Mouse (Mus musculus) limb, embryonic 11.5 days (tissue): ENCODE results near the gene Hnrnph1. TPM values are rescaled to one million over a fixed set of nuclear protein-coding genes. Genes with fewer than 3 reads are reported as not detected.

Experiments used
- ATAC-seq: fragments of 200-750 bp; cut with Nextera tagmentation; 2 replicates; pipeline ENCODE4 v1.8.0; 2017; ENCODE audit warnings: low read depth; ENCODE audit not compliant: insufficient number of reproducible peaks, low FRiP score, low TSS enrichment
- DNase-seq: peaks from one replicate; pipeline ENCODE4 v3.0.0-alpha.2; 2015; ENCODE audit warnings: low spot score
- H3K27ac ChIP-seq: fragments of 300-500 bp; sonication (generic); replicated peaks from 2 replicates; pipeline ENCODE4 v1.5.1; 2014; ENCODE audit warnings: low read depth, mild to moderate bottlenecking, low read length
- H3K27me3 ChIP-seq: fragments of 300-500 bp; sonication (generic); 2 replicates; pipeline ENCODE4 v1.6.1; 2014; ENCODE audit warnings: mild to moderate bottlenecking, low read length, mixed read lengths; ENCODE audit not compliant: control insufficient read depth, insufficient read depth
- H3K36me3 ChIP-seq: fragments of 300-500 bp; sonication (generic); 2 replicates; pipeline ENCODE4 v1.6.1; 2014; ENCODE audit warnings: mild to moderate bottlenecking, low read length, moderate library complexity, mixed read lengths; ENCODE audit not compliant: control insufficient read depth, insufficient read depth
- H3K4me1 ChIP-seq: fragments of 300-500 bp; sonication (generic); 2 replicates; pipeline ENCODE4 v1.6.1; 2014; ENCODE audit warnings: low read length, mixed read lengths; ENCODE audit not compliant: control insufficient read depth, insufficient read depth
- H3K4me2 ChIP-seq: fragments of 300-500 bp; sonication (generic); 2 replicates; pipeline ENCODE4 v1.6.1; 2014; ENCODE audit warnings: low read depth, mild to moderate bottlenecking, moderate library complexity; ENCODE audit not compliant: severe bottlenecking
- H3K4me3 ChIP-seq: fragments of 300-500 bp; sonication (generic); 2 replicates; pipeline ENCODE4 v1.5.1; 2014; ENCODE audit warnings: low read depth, low read length
- H3K9ac ChIP-seq: fragments of 300-500 bp; sonication (generic); 2 replicates; pipeline ENCODE4 v1.6.1; 2014; ENCODE audit warnings: mild to moderate bottlenecking, low read length
- H3K9me3 ChIP-seq: fragments of 300-500 bp; sonication (generic); 2 replicates; pipeline ENCODE4 v1.6.1; 2016; ENCODE audit warnings: low read length; ENCODE audit not compliant: control insufficient read depth
- WGBS: fragments of 180-500 bp; shearing (Covaris S2); extraction: QIAGEN DNeasy Blood & Tissue Kit; methylation state at CpG from one replicate; pipeline ENCODE4 v1.1.7; 2014; 5-methylcytosine and 5-hydroxymethylcytosine counted together
- polyA plus RNA-seq: library from polyadenylated mRNA; unstranded; fragments of >200 nt; fragmentation: Nextera tagmentation; extraction: Ambion mirVana; gene quantifications from 2 replicates; pipeline ENCODE4 v1.2.1, GENCODE M21; 2014

Gene Hnrnph1
- polyA plus RNA-seq, 1 experiment from 2014 or later, result 809 TPM

DNA sequence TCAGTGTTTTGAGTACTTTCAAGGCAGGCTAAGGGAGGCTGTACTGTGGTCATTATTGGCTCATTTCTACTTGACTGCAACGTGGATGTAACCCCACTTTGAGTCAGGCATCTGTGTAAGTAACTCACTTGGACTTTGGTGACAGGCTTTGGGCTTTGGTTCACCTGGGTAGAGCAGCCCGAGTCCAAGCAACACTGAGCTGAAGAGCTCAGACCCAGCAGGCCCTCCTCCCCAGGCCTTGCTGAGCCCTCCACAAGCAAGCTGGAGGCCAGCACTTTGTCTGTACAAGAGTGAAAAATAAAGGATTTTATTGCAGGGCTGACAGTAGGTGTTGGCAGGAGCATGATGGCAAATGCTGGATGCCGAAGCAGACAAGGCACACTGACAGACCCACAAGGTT is 12.2 kb downstream of the Hnrnph1 start:
- Histone ChIP-seq H3K27me3 (no peaks in the 10 kb centered on the region), H3K9me3 (no peaks in the 10 kb centered on the region), H3K27ac (no peak overlapping the region), H3K4me3 (no peak overlapping the region), H3K9ac (no peak overlapping the region), H3K4me1 (no peaks in the 10 kb centered on the region), H3K36me3 (peaks cover 13% of the 10 kb centered on the region), H3K4me2 (no peak overlapping the region)
- no peak for DNase-seq
- ATAC-seq, result no peak
- 82% methylated on average over 3 of the region's 3 CpGs for WGBS

GRCm38 (mm10) chr11:50389616-50390015 is 12.8 kb downstream of the Hnrnph1 start:
- no peak overlapping the region for H3K4me3 ChIP-seq
- H3K9me3 ChIP-seq, result no peaks in the 10 kb centered on the region
- 71% methylated on average over 5 of the region's 5 CpGs for WGBS
- H3K9ac ChIP-seq, result no peak overlapping the region
- H3K36me3 ChIP-seq, result peaks cover 10% of the 10 kb centered on the region
- H3K27me3 ChIP-seq, result no peaks in the 10 kb centered on the region
- no peaks in the 10 kb centered on the region for H3K4me1 ChIP-seq
- DNase-seq, result no peak
- H3K4me2 ChIP-seq, result no peak overlapping the region
- ATAC-seq, result no peak
- no peak overlapping the region for H3K27ac ChIP-seq

- no peak overlapping the region for H3K9ac ChIP-seq
- H3K27me3 ChIP-seq, result no peaks in the 10 kb centered on the region
- no peak overlapping the region for H3K4me2 ChIP-seq
- H3K4me1 ChIP-seq, result no peaks in the 10 kb centered on the region
- H3K27ac ChIP-seq, result no peak overlapping the region
- peaks cover 10% of the 10 kb centered on the region for H3K36me3 ChIP-seq
- DNase-seq (no peak), ATAC-seq (no peak)
- WGBS, result 89% methylated on average over 4 of the region's 4 CpGs
- no peaks in the 10 kb centered on the region for H3K9me3 ChIP-seq
- no peak overlapping the region for H3K4me3 ChIP-seq
Observed at GRCm38 (mm10) chr11:50391272-50391960, 14.6 kb downstream of the Hnrnph1 start.

- no peak for DNase-seq
- no peak overlapping the region for H3K27ac ChIP-seq
- no peaks in the 10 kb centered on the region for H3K27me3 ChIP-seq
- H3K4me3 ChIP-seq, result no peak overlapping the region
- H3K36me3 ChIP-seq, result peaks cover 5% of the 10 kb centered on the region
- WGBS, result 87% methylated on average over 6 of the region's 6 CpGs
- H3K9me3 ChIP-seq, result no peaks in the 10 kb centered on the region
- ATAC-seq, result no peak
- no peaks in the 10 kb centered on the region for H3K4me1 ChIP-seq
- H3K9ac ChIP-seq, result no peak overlapping the region
- no peak overlapping the region for H3K4me2 ChIP-seq
Observed at GRCm38 (mm10) chr11:50393306-50393705, 16.5 kb downstream of the Hnrnph1 start.

GRCm38 (mm10) chr11:50394731-50395130 is 17.9 kb downstream of the Hnrnph1 start:
- Histone ChIP-seq H3K9me3 (no peaks in the 10 kb centered on the region), H3K36me3 (peaks cover 3% of the 10 kb centered on the region; the same call in 1 of the 2 replicates), H3K4me3 (no peak overlapping the region), H3K9ac (no peak overlapping the region), H3K4me2 (no peak overlapping the region), H3K27ac (no peak overlapping the region), H3K27me3 (no peaks in the 10 kb centered on the region), H3K4me1 (no peaks in the 10 kb centered on the region)
- DNase-seq, result no peak
- no peak for ATAC-seq
- WGBS, result 95% methylated on average over 7 of the region's 7 CpGs

DNA sequence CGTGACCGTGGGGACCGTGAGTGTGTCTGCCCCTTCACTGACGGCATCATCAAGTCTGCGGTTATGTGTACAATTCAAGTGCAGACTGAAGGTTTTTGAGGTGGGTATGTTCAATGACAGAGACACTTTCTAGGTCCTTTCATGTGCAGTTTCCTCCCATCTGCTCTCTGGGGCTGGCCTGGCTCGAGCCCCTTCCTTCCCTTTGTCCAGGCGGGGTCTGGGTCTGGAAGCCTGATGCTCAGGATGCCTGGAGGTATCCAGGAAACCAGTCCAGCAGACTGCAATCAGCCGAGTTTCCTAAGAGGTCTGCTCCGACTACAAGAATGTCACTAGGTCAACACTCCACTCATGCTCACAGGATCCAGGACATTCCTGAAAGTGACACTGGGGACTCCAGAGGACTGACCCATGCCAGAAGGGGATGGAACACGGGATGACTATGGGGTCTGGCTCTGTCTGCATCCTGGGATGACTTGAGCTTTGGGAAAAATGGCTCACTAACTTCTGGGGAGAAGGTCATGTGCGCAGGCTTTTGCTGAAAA is 20.0 kb downstream of the Hnrnph1 start:
- Histone ChIP-seq H3K27me3 (no peaks in the 10 kb centered on the region), H3K9ac (no peak overlapping the region)
- 88% methylated on average over 11 of the region's 11 CpGs for WGBS

GRCm38 (mm10) chr11:50397316-50397715 is 20.5 kb downstream of the Hnrnph1 start:
- Histone ChIP-seq H3K36me3 (peaks cover 10% of the 10 kb centered on the region), H3K27ac (no peak overlapping the region), H3K4me2 (no peak overlapping the region), H3K9me3 (no peaks in the 10 kb centered on the region), H3K9ac (no peak overlapping the region), H3K4me1 (no peaks in the 10 kb centered on the region), H3K4me3 (no peak overlapping the region), H3K27me3 (no peaks in the 10 kb centered on the region)
- DNase-seq (no peak), ATAC-seq (no peak)
- 85% methylated on average over 9 of the region's 9 CpGs for WGBS

More for the DNA sequence above, 20.0 kb downstream of the Hnrnph1 start:
- ATAC-seq (no peak), DNase-seq (no peak)
- no peaks in the 10 kb centered on the region for H3K9me3 ChIP-seq
- no peak overlapping the region for H3K4me3 ChIP-seq
- no peaks in the 10 kb centered on the region for H3K4me1 ChIP-seq
- peaks cover 7% of the 10 kb centered on the region for H3K36me3 ChIP-seq
- no peak overlapping the region for H3K4me2 ChIP-seq
- H3K27ac ChIP-seq, result no peak overlapping the region

GRCm38 (mm10) chr11:50398803-50399202 is 22.0 kb downstream of the Hnrnph1 start:
- peaks cover 13% of the 10 kb centered on the region for H3K36me3 ChIP-seq
- ATAC-seq (no peak), DNase-seq (no peak)
- no peaks in the 10 kb centered on the region for H3K4me1 ChIP-seq
- no peak overlapping the region for H3K4me3 ChIP-seq
- no peaks in the 10 kb centered on the region for H3K27me3 ChIP-seq
- H3K9me3 ChIP-seq, result no peaks in the 10 kb centered on the region
- 89% methylated on average over 13 of the region's 13 CpGs for WGBS
- no peak overlapping the region for H3K4me2 ChIP-seq
- H3K9ac ChIP-seq, result no peak overlapping the region
- H3K27ac ChIP-seq, result no peak overlapping the region

GRCm38 (mm10) chr11:50402481-50402880 is 25.7 kb downstream of the Hnrnph1 start:
- Histone ChIP-seq H3K4me2 (no peak overlapping the region), H3K9me3 (no peaks in the 10 kb centered on the region), H3K36me3 (peaks cover 13% of the 10 kb centered on the region), H3K27ac (no peak overlapping the region), H3K4me1 (no peaks in the 10 kb centered on the region), H3K4me3 (no peak overlapping the region), H3K27me3 (no peaks in the 10 kb centered on the region), H3K9ac (no peak overlapping the region)
- ATAC-seq (no peak), DNase-seq (no peak)
- WGBS, result 94% methylated on average over 3 of the region's 3 CpGs
